Mouse (Mus musculus) heart, adult 18-20 months (tissue): ENCODE results near the gene Mthfd2l. TPM values are rescaled to one million over a fixed set of nuclear protein-coding genes. Genes with fewer than 3 reads are reported as not detected.

Experiments used
- DNase-seq, 2 experiments: peaks; one replicate each; pipeline ENCODE4 v3.0.0; 2021 to 2022; ENCODE audit warnings: mixed read lengths in 1 of 2
- long read RNA-seq, 2 experiments: library from polyadenylated mRNA; stranded (forward); transcript quantifications; one replicate each; pipeline ENCODE4 v2.0.0; 2021
- total RNA-seq, 2 experiments: library from RNA; stranded (reverse); gene quantifications; 2 replicates each; pipeline ENCODE4 v1.2.3; 2021

Gene Mthfd2l
- total RNA-seq, result 10 to 100 TPM in 1 of 2 experiments, 1 to 10 TPM in 1; 8.3 to 11.1 TPM
- long read RNA-seq, experiment 1, transcript Mthfd2l-201 (8 exons, 2,159 nt), result major isoform, 6 of 12 reads
- long read RNA-seq, experiment 1, transcript Mthfd2l-203 (2 exons, 688 nt), result minor isoform, 5 of 12 reads
- long read RNA-seq, experiment 1, partial matches to known transcripts, result 1 of 12 reads
- long read RNA-seq, experiment 1, other reads (novel, unspliced or antisense), result 0 of 12 reads
- long read RNA-seq, experiment 2, transcript Mthfd2l-203 (2 exons, 688 nt), result major isoform, 5 of 6 reads
- long read RNA-seq, experiment 2, partial matches to known transcripts, result 0 of 6 reads
- long read RNA-seq, experiment 2, other reads (novel, unspliced or antisense), result 1 of 6 reads

GRCm38 (mm10) chr5:90930971-90931851 lies at the start of gene Mthfd2l:
Gene Mthfd2l, plus strand, starts transcription at chr5:90931117.
- peak; percentile 88 to 90 for DNase-seq

DNA sequence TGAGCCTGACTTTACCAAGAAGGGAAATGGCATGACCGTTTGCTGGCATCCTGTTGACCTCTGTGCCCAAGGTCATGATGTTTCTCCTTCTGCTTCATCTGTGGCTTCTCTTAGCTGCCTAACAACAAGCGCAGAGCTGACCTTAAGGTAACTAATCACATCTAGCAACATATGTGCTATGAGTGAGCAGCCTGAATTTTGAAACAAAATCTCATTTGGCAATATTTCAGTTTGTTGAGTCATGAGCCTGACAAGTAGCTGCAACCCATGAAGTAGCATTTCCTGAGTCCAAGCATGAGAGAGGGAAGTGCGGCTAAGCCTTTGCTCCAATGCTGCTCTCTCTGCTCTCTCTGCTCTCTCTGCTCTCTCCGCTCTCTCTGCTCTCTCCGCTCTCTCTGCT lies 49.2 kb upstream of the Mthfd2l start:
- peak in 1 of 2 experiments; percentile 50 for DNase-seq

DNA sequence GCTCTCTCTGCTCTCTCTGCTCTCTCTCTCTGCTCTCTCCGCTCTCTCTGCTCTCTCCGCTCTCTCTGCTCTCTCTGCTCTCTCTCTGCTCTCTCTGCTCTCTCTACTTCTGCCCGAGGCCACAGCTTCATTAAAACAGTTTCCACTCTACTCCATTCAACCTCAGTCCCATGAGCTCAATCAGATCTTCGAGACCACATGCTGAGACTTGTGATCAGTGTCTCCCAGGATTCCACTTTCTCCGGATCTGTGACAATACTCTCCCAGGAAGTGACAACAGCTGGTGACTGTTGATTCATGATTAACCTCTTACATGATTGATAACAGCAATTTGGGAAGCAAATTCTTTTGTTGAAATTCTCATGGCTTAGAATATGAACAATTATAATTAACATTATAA lies 48.8 kb upstream of the Mthfd2l start:
- DNase-seq, result no peak

- peak in 1 of 2 experiments; percentile 40 for DNase-seq
These were observed 46.2 kb upstream of the Mthfd2l start for GRCm38 (mm10) chr5:90884628-90885242.

- DNase-seq, result no peak
These were observed 42.3 kb upstream of the Mthfd2l start for GRCm38 (mm10) chr5:90888661-90889060.

- DNase-seq, result peak; percentile 76 to 86
These were observed 40.1 kb upstream of the Mthfd2l start, which contains the start of gene Cxcl1 for GRCm38 (mm10) chr5:90890519-90891463. Gene Cxcl1, plus strand, starts transcription at chr5:90891241.

DNA sequence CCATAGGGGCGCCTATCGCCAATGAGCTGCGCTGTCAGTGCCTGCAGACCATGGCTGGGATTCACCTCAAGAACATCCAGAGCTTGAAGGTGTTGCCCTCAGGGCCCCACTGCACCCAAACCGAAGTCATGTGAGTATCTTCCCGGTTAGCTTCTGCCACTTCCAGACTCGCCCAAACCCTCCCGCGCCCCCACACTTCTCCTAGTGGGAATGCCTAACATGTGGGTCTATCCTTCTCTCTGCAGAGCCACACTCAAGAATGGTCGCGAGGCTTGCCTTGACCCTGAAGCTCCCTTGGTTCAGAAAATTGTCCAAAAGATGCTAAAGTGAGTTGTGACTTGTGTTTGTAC lies 39.5 kb upstream of the Mthfd2l start:
- DNase-seq, result no peak

DNA sequence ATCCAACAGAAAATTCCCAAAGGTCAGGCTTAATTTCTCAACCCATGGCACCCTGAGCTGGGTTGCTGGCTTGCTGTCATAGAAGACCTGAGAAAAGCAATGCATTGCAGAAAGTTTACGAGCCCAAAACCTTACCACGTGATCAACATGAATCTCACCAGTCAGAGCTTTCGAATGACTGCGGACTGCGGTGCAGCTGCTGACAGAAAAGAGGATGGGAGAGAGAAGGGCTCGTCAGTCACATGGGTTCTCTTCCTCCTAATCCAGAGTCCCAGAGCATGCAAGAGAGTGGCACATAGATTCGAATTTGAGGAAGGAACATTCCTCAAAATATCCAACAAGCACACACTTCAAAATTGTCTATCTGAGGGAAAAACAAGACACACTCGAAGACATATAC lies 36.7 kb upstream of the Mthfd2l start:
- no peak for DNase-seq

DNA sequence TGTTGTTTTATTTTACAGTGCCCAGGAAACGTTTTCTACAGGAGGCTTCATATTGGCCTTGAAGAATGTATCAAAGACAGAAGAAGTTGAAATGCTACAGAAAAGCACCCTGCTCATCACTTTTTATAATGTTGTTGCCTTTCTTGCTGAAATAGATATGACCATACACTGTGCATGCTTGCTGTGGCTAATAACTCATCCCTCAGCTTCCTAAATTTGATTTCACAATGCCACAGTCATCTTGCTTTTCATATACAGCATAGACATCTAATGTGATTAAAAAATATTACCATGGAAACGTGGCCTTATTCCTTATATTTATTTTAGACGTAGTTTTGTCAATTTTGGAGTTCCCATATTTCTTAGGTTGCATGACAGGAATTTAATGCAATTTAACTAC lies 33.5 kb upstream of the Mthfd2l start:
- DNase-seq, result no peak

- DNase-seq, result no peak
These were observed 31.6 kb upstream of the Mthfd2l start for GRCm38 (mm10) chr5:90899308-90899707.

DNA sequence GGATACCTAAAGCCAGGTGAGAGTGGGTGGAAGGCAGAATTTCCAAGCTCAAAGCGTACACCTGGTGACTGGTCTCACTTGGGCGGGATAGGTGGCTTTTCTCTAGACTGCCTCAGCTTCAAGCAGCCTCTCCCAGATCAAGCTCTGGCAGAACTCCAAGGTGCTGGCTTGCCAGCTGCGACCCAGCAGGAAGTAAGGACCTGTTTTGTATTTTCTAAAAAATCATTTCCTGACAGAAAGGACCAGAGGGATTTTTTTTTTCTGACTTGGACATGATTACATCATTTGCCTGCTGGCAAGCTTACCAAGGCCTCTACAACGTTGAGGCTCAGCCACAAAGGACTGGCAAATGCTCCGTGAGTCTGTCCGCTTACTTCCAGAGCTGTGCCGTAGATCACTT lies 30.8 kb upstream of the Mthfd2l start:
- peak; percentile 65 to 84 for DNase-seq

GRCm38 (mm10) chr5:90900688-90901087 lies 30.2 kb upstream of the Mthfd2l start:
- no peak for DNase-seq

GRCm38 (mm10) chr5:90902380-90903260 lies 28.3 kb upstream of the Mthfd2l start:
- no peak for DNase-seq

DNA sequence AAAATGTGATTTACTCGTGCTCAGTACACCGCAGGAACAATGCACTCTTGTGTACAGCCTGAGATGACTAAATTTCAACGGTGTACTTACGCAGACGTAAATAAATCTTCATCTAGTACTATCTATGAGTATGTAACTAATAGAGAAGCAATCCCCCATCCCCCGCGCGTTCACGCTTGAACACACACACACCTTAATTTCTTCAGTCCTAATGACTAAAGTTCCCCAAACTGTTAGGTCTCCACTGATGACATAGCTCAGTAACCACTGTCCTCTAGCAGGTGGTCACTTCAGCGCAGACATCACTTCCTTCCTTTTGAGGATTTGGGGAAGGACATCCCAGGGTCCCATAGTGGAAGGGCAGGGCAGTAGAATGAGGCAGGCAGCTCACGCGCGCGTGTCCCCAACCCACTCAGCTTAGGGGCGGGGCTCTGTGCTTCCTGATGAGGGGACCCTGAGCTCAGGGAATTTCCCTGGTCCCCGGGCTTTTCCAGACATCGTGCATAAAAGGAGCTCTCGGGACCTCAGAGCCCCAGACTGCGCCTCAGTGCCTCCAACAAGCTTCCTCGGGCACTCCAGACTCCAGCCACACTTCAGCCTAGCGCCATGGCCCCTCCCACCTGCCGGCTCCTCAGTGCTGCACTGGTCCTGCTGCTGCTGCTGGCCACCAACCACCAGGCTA lies 27.4 kb upstream of the Mthfd2l start, which contains the start of gene Cxcl2:
Gene Cxcl2, plus strand, starts transcription at position 533 of the 682 bp plus-strand sequence.
- DNase-seq, result no peak

- peak; percentile 48 to 89 for DNase-seq
These were observed 21.9 kb upstream of the Mthfd2l start for GRCm38 (mm10) chr5:90908983-90909382.

DNA sequence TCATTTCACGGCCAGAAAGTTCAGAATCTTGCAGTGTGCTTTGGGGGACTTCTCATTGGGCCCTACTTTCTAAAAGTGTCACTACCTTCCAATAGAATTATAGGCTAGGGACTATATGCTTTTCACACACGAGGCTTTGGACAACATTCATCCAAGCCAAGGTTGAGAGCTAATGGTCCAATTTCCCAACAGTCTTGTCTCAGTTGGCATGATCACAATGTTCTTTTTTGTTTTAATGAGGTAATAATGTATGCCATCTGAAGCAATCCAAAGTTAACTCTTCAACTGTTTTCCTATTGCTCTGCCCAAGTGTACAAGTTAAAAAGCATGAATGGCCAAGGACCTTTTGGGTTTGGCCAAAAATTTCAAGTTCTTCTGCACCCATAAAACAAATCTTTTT lies 11.4 kb upstream of the Mthfd2l start:
- DNase-seq, result no peak

- DNase-seq, result no peak
These were observed 8.0 kb upstream of the Mthfd2l start for GRCm38 (mm10) chr5:90922958-90923357.

- DNase-seq, result no peak
These were observed 371 bp upstream of the Mthfd2l start for GRCm38 (mm10) chr5:90930546-90930945.

DNA sequence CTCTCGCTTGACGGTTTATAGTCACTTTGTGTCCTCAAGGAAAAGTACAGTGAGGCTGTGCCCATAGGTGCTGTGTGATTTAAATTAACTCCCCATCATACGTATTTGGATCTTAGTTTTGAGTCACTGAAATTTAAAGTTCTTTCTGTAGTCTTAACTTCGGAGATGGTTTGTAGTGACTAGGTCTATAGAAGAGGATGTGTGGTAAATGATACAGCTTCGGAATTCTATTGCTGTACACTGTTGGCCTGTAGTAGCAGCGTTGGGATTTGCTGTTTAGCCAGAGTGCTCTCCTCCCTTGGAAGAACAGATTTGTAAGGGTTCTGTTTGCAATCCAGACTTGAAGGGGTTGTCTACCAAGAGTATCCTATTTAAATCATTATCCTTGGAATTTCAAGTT lies 994 bp downstream of the Mthfd2l start:
- no peak for DNase-seq

- DNase-seq, result no peak
These were observed 5.8 kb downstream of the Mthfd2l start for GRCm38 (mm10) chr5:90936706-90937105.
